Comparison of ENCODE assay signal across 15 mouse cellular contexts in the genomic region with DNA sequence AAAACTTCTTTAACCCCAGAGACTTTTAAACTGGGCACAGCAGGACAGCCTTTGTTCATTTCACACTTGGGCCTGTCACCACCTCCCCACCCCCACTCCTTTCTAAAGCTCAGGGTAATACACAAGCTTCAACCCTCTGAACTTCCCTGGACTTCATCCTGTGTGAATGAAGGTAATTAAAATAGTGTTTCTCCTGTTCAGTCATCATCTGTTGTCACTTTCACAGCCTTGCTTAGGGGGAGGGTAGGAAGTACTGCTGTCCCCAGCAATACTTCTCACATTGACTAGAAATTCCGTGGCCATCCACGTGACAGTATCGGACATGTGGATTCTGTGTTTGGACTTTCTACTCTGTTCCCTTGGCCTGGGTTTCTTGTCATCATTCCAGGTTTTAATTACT. TPM values are rescaled to one million over a fixed set of nuclear protein-coding genes. Genes with fewer than 3 reads are reported as not detected.
A peak's percentile ranks its signal among the peaks of the same experiment; 100 is the strongest.
DNase-seq lines count a peak whose midpoint lies in the region; ATAC-seq lines count a peak whose summit lies in the region.
"Had no signal": no experiment of that assay in that cellular context is flagged by ENCODE, and none has a peak within 500 bp of the region (broad histone marks: within the 10 kb centered on the region; RNA-seq: fewer than 3 reads in every experiment).

No protein-coding gene starts in this region.

- no peaks in the 10 kb centered on the region for H3K36me3 ChIP-seq in heart, embryonic 14.5 days (ENCODE audit: control insufficient read depth, insufficient read depth, low read length)

- intact Hi-C loops in left cerebral cortex, postnatal 10 days (cut with DNase I), result loop anchor here (10.0 kb wide), 1 partner anchor 215 kb away; no protein-coding TSS in a partner anchor

- 14% methylated on average over 3 of the region's 3 CpGs for WGBS in heart, embryonic 14.5 days

- H3K9ac ChIP-seq in heart, embryonic 14.5 days (ENCODE audit: low read length), result no peak overlapping the region

- no peak overlapping the region for H3K4me3 ChIP-seq in heart, embryonic 14.5 days (ENCODE audit: control insufficient read depth in 1 of 2, insufficient read depth in 1 of 2, low read depth in 1 of 2, low read length in 2 of 2)
- H3K4me3 ChIP-seq: left cerebral cortex, adult 2 months had no signal

- no peak overlapping the region for H3K4me2 ChIP-seq in heart, embryonic 14.5 days (ENCODE audit: low read length)

- H3K9me3 ChIP-seq in heart, embryonic 14.5 days (ENCODE audit: control insufficient read depth, low read length), result no peaks in the 10 kb centered on the region

- peak overlapping the region; percentile 6 to 21; a peak in 2 of 4 replicates for H3K27ac ChIP-seq in heart, embryonic 14.5 days (replicated peaks in 1 of 2; ENCODE audit: control insufficient read depth in 1 of 2, insufficient read depth in 1 of 2, low read depth in 2 of 2, low read length in 2 of 2)
- H3K27ac ChIP-seq: kidney, postnatal 0 days; left cerebral cortex, adult 2 months had no signal

- peak; percentile 68 to 78 for DNase-seq in kidney, adult 8-10 months
- DNase-seq in kidney, postnatal 14 days, result no peak
- peak; percentile 30 for DNase-seq in testis, postnatal 10 days (ENCODE audit: low spot score)
- no peak for DNase-seq in testis, postnatal 14 days (ENCODE audit: low spot score)
- no peak for DNase-seq in frontal cortex, postnatal 10 days (ENCODE audit: low spot score in 2 of 2)
- DNase-seq in left cerebral cortex, postnatal 10 days (ENCODE audit: extremely low spot score in 1 of 2, low spot score in 2 of 2), result no peak
- no peak for DNase-seq in thymus, postnatal 4 days
- DNase-seq: adrenal gland, postnatal 25 days; cerebellum, adult 11 months; thymus, postnatal 36 days had no signal

- no peaks in the 10 kb centered on the region for H3K27me3 ChIP-seq in heart, embryonic 14.5 days (ENCODE audit: control insufficient read depth, insufficient read depth, low read length)

- peaks cover 22 to 35% of the 10 kb centered on the region in 2 experiments for H3K4me1 ChIP-seq in heart, embryonic 14.5 days (ENCODE audit: control insufficient read depth in 2 of 2, insufficient read depth in 2 of 2, low read length in 2 of 2)

- peak; percentile 32; the same call in 1 of the 2 replicates for ATAC-seq in heart, embryonic 14.5 days (ENCODE audit: insufficient number of reproducible peaks, insufficient read depth, low FRiP score, low read depth)

RNA-seq across cellular contexts. Expression of gene Epha1, which starts 3.2 kb away (rescaled TPM):
- polyA plus RNA-seq in heart, embryonic 14.5 days (2014; fragmentation: Nextera tagmentation; extraction: Ambion mirVana), result 0.96 and 1.1 TPM in 2 replicates
- under 1 TPM; 0.22 to 0.26 TPM for total RNA-seq in left cerebral cortex, postnatal 10 days (2021)

RNA-seq across cellular contexts. Expression of gene Zyx, which starts 20.4 kb away (rescaled TPM):
- 167 and 173 TPM in 2 replicates for polyA plus RNA-seq in heart, embryonic 14.5 days (2014; fragmentation: Nextera tagmentation; extraction: Ambion mirVana)
- 10 to 100 TPM; 55.8 to 57.6 TPM for total RNA-seq in left cerebral cortex, postnatal 10 days (2021)

RNA-seq across cellular contexts. Expression of gene Tas2r143, which starts 30.2 kb away (rescaled TPM):
- polyA plus RNA-seq in heart, embryonic 14.5 days (2014; fragmentation: Nextera tagmentation; extraction: Ambion mirVana), result not detected in 2 replicates
- not detected for total RNA-seq in left cerebral cortex, postnatal 10 days (2021)
- total RNA-seq: heart, postnatal 10 days; left cerebral cortex, adult 2 months had no signal
- polyA plus RNA-seq: kidney, postnatal 0 days; neural tube, embryonic 11.5 days had no signal

RNA-seq across cellular contexts. Expression of gene Tas2r135, which starts 35.4 kb away (rescaled TPM):
- not detected in 2 replicates for polyA plus RNA-seq in heart, embryonic 14.5 days (2014; fragmentation: Nextera tagmentation; extraction: Ambion mirVana)
- not detected for total RNA-seq in left cerebral cortex, postnatal 10 days (2021)
- total RNA-seq: left cerebral cortex, adult 2 months had no signal
- polyA plus RNA-seq: kidney, postnatal 0 days; neural tube, embryonic 11.5 days had no signal

RNA-seq across cellular contexts. Expression of gene Fam131b, which starts 45.4 kb away (rescaled TPM):
- polyA plus RNA-seq in heart, embryonic 14.5 days (2014; fragmentation: Nextera tagmentation; extraction: Ambion mirVana), result 0.14 and 0.20 TPM in 2 replicates
- 100 to 1,000 TPM; 123 to 133 TPM for total RNA-seq in left cerebral cortex, postnatal 10 days (2021)
- total RNA-seq: adrenal gland, postnatal 25 days had no signal
- polyA plus RNA-seq: kidney, postnatal 0 days had no signal

Comparison
In these comparisons a context has a peak if more than half of its experiments do, and no peak if none do; other contexts are left out.
1. DNase-seq: peak in kidney, adult 8-10 months (2 of 2) and testis, postnatal 10 days (single experiment); none in kidney, postnatal 14 days (single experiment), testis, postnatal 14 days (single experiment), frontal cortex, postnatal 10 days (0 of 2), left cerebral cortex, postnatal 10 days (0 of 2) and thymus, postnatal 4 days (single experiment).